Mouse (Mus musculus): Measurements from ENCODE around the gene Gm20708. TPM values are rescaled to one million over a fixed set of nuclear protein-coding genes. Genes with fewer than 3 reads are reported as not detected.

The Gm20708 gene
- total RNA-seq, 2 experiments from 2014 or later: 3.1 to 4.3 TPM

DNA sequence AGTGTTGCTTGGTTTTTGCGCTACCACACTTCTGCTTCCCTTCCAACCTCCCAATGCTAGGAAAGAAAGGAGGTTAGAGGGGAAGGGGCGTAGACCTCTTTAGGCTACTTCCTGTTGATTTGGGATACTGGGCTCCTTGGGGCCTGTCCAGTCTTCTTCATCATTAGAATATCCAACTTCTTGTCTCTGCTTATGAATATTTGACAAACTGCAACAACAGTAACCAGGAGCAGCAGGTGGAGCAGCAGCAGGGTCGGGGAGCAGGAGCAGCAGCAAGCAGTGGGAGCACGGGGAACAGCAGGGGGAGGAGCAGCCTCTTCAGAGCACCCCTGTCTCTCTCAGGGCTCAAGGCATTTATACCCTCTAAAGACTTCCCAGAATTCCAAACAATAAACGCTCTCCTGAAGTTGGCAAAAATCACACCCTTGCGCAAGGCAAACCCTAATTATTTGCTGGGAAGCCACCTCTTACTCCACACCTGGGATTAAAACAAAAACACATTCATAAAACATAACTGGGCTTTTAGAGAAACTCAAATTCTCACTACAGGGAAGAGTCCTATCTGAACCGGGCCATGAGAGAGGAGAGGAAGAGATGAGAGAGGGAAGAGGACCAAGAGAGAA lies 38.2 kb downstream of the Gm20708 start:
- intact Hi-C loops (cut with DNase I): no loop called here
- DNase-seq (ENCODE audit: extremely low spot score in 1 of 2, low spot score in 2 of 2): no peak

DNA sequence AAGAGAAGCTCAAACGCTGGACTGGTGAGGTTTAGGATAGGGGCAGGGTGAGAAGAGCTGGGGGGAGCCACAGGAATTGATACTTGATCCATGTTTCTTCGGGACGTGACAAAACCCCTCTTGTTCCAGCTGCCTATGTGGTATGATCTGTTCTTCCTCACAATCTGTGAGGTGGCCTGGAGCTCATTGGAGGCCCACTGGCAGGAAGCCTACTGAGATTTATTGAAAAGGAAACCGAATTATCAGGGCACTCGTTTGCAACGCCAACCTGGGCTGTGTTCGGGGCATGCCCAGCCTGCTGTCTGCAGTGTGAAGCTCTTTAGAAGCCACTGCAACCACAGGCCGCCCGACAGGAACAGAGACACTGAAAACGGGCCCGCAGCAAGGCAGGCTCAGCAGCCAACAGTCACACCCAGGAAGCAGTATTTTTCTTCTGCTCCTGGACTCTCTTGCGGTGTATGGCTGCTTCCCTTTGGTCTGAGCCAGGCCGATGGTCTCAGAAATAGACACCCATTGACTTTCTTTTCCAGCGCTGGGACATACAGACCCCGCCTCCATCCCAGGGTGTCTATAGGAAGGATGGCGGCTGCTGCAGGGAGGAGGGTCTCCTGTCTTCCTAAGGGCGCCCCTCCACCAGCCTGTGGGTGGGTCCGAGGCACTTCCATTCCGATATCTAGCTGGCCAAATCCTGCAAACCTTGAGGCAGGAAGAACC lies 39.0 kb downstream of the Gm20708 start:
- DNase-seq (ENCODE audit: extremely low spot score in 1 of 2, low spot score in 2 of 2): no peak
- intact Hi-C loops (cut with DNase I): no loop called here

DNA sequence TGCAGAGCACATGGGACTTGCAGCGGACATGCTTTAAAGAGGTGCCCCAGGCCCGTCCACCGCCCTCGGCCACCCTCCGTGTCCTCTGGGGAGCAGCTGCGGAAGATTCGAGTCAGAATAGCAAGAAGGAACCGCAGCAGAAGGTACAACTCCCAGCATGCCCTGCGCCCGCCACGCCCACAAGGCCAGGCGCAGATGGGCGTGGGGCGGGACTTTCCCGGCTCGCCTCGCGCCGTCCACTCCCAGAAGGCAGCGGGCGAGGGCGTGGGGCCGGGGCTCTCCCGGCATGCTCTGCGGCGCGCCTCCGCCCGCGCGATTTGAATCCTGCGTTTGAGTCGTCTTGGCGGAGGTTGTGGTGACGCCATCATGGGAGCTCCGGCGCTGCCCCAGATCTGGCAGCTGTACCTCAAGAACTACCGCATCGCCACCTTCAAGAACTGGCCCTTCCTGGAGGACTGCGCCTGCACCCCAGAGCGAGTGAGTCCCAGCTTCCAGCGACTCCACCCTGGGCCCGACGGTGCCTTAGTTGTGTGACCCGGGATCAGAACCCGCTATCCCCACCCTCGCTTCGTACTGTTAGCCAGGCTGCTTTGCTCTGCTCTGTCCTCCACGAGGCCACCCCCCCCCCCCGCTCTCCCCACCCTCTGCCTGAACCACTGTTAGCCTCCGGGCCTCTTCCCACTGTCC lies 39.7 kb downstream of the Gm20708 start, which contains the start of gene Birc5:
Birc5 (plus strand) TSS at position 267 of the 687 bp plus-strand sequence.
- intact Hi-C loops (cut with DNase I): no loop called here
- DNase-seq (ENCODE audit: extremely low spot score in 1 of 2, low spot score in 2 of 2): peak; percentile 93 to 98

DNA sequence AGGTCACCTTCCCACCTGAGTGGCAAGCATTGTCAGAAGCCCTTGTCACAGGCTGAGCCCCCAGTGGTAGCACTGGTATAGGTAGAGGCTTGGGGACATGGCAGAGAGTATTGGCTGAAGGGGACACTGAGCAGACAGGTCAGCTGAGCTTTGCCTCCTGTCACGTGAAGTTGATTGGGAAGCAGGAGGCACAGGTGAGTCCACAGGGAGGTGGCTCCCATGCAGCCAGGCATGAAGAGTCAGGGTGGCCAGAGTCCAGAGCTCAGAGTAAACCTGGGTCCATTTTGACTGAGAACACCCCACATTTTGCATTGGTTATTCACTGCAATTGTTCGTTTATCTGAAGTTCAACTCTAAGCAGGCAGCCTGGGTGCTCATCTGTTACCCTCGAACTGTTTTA lies 43.4 kb downstream of the Gm20708 start:
- no peak for DNase-seq (ENCODE audit: extremely low spot score in 1 of 2, low spot score in 2 of 2)
- intact Hi-C loops (cut with DNase I): no loop called here

DNA sequence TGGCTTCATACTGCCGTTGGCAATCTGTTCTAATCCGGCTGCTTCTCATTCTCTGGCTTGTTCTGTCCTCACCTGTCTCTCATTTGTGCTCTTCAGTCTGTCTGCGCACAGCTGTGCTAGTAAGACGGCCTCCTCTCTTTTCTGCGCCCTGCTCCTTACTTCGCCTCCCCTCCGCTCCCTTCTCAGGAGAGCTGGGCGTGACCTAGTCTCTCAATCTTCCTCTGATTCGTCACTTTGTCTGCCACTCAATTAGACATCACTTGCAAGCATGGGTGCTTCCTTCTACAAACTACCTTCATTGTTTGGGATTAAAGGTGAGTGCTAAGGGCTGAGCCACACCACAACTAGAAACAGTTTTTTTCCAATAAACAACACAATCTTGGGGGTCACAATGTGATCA lies 44.8 kb downstream of the Gm20708 start:
- no peak for DNase-seq (ENCODE audit: extremely low spot score in 1 of 2, low spot score in 2 of 2)
- intact Hi-C loops (cut with DNase I): no loop called here

DNA sequence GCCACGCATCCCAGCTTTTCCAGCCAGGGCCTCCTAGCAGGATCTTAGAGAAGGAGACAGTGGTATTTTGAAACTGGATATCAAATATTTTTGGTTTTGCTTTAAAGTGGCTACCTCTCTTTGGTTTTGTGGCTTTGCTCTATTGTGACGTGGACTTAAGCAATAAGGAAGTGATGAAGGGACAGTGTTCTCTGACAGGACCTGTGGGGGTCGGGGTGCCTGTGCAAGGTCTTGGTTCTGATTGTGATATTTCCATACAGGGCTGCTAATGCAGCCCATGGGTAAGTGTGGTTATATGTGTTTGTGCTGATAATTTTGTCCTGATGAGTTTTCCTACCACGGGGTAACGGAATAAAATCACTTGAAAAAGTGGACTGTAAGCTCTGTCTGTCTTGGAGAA lies 45.9 kb downstream of the Gm20708 start:
- DNase-seq (ENCODE audit: extremely low spot score in 1 of 2, low spot score in 2 of 2): no peak
- intact Hi-C loops (cut with DNase I): no loop called here

DNA sequence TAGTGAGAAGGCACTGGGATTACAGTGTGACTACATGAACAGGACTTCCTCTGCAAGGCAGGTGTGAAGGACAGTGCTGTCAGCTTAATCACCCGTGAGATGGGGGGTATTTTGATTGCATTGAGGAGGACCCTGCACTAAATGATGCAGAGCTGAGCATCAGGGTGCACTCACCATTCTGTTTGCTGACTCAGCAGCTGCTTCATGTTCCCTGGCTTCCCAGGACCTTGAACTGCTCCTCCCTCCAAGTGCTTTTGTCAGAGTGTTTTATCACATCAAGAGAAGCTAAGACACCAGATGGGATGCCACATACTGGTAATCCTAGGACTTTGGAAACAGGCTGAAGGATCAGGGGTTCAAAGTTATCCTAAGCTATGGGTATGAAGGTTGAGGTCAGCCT lies 46.5 kb downstream of the Gm20708 start:
- intact Hi-C loops (cut with DNase I): no loop called here

DNA sequence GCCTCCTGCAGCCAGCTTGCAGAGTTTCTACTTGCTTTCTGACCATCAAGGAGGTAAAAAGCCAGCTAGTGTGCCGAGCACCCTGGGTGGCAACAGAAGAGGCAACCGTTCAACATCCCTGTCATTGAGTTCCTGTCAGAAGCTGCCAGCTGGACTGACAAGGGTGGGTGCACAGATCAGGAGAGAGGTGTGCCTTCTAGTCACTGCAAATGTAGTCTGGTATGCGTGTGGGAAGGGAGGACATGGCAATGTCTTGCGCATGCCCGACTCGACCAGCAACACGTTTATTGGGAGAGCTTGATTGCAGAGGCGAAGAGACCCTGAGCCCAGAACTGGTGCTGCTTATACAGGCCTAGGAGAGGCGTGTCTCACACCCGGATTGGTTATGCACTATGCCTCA lies 48.0 kb downstream of the Gm20708 start:
- no peak for DNase-seq (ENCODE audit: extremely low spot score in 1 of 2, low spot score in 2 of 2)
- intact Hi-C loops (cut with DNase I): no loop called here

More for the DNA sequence above, 46.5 kb downstream of the Gm20708 start:
- no peak for DNase-seq (ENCODE audit: extremely low spot score in 1 of 2, low spot score in 2 of 2)

DNA sequence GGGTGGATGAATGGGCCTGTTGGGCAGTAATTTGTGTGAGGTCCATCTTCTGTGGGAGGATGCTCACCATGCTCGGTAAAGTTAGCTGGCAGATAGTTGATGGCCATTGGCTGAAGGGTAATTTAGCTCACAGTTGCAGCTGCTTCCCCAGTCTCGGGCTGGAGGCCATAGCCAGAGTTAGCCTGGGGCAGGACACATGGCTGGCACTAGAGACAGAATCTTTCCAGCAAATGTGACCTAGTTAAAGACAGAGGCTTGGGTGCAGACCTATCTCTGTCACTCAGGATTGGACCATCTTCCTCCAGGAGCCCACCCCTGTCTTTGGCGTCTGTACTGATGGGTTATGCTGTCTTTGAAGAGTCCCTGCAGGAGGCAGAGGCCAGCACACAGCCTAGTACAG lies 48.9 kb downstream of the Gm20708 start:
- intact Hi-C loops (cut with DNase I): no loop called here
- no peak for DNase-seq (ENCODE audit: extremely low spot score in 1 of 2, low spot score in 2 of 2)

DNA sequence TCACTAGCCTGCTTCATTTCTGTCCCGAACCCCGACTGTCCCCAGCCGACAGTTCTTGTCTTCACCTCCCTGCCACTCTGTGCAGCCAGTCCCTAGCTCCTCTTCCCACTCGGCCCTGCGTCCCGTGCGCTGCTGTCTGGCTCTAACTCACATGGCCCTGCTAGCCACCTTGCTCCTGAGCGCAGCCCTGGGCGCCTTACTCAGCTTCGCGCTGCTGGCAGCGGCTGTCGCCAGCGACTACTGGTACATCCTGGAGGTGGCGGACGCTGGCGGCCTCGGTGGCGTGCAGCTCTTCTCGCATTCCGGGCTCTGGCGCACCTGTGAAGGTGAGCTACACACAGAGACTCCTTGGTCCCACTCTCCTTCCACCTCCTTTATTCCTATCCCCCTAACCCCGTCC lies 51.1 kb downstream of the Gm20708 start, which contains the start of gene Tmem235:
Tmem235 (plus strand) TSS at position 152 of the 400 bp plus-strand sequence.
- DNase-seq (ENCODE audit: extremely low spot score in 1 of 2, low spot score in 2 of 2): no peak
- intact Hi-C loops (cut with DNase I): no loop called here

DNA sequence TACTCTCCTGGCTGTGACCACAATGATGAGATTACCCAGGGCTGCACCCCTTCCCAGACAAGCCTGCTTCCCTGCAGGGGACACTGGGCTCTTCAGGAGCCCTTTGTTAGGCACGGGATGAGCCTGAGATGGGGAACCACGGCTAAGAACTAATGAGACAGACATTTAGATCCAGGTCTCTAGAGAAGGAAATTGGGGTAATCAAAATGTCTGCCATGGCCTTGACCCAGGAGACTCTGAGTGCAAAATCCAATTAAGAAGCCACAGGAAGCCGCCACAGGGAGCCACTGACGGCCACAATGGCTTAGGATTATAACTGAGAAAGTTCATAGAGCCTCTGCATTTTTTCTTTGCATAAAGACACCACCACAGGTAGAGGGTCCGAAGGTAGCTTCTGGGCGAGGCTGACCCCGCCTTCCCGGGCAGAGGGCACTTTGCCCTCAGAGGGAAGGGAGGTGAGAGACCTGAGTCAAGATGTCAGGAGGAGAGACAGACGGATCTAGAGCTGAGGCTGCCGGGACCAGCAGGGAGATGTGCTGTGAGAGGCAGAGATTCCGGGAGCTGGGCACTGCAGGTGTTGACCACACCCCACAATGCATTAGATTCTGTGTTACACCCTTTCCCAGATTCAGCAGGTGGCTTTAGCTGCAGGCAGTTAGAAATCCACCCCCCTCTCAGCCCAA lies 53.8 kb downstream of the Gm20708 start:
- DNase-seq (ENCODE audit: extremely low spot score in 1 of 2, low spot score in 2 of 2): no peak
- intact Hi-C loops (cut with DNase I): no loop called here

DNA sequence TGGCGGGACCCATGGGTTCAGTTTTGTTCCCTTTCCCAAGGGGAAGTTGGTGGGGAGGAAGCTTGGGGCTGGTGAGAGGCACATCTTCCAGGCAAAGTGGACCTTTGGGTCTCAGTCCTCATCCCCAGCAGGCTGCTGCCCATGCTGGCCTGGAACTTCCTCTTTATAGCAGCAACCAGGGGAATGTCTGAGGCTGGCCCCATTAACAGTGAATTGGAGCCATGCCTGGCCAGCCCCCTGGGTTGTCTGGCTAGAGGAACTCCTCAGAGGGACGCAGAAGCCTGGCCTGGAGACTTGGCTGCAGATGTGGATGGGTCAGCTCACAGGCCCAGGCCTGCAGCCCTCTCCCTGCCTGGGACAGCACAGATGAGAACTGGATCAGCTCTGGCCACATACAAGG lies 55.3 kb downstream of the Gm20708 start:
- intact Hi-C loops (cut with DNase I): no loop called here
- DNase-seq (ENCODE audit: extremely low spot score in 1 of 2, low spot score in 2 of 2): no peak

DNA sequence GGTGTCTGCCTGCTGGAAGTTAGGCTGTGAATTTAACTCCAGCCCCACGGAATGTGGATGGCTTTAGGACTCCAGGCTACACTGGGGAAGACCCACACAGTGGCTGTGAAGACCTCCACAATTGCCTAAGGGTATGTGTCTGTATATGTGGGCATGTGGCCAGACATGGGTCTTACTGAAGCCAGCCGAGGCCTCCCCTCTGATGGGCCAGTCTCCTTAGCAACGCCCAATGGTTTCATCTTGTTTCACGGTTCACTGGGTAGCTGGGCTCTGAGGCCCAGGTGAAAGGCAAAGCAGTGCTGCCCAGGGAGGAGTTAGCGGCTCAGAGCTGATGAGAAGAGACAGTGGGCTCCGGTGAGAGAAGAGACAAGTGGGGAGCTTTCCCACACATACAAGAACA lies 56.5 kb downstream of the Gm20708 start:
- no peak for DNase-seq (ENCODE audit: extremely low spot score in 1 of 2, low spot score in 2 of 2)
- intact Hi-C loops (cut with DNase I): no loop called here

DNA sequence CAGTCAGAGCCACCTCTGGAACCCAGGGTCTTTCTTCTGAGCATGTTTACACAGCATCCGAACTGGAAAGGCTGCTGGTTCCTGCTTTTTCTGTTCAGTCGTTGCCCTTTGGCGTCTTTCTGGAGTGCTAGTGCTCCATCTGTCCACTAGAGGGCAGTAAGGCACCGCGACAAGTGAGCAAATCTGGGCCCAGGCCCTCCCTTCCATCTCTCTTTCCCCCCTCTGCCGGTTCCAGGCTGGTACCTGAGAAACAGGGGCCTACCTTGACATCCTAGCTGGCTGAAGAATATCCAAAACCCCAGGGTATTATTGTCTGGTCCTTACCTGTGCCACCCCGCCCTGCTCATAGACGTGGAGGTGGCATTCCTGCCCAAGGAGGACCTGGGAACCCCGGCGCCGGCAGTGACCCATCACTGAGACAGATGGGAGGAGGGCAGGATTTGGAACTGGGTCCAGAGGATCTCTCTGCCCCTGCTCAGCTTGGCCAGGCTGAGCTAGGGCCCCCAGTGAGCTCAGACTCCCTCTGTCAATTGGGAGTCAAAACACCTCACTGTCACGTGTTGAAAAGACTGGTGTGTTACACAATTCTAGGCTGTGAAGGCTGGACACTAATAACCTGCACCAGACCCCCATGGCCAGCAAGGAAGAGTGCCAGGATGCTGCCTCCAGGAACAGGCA lies 61.4 kb downstream of the Gm20708 start:
- peak; percentile 76 to 85 for DNase-seq (ENCODE audit: extremely low spot score in 1 of 2, low spot score in 2 of 2)
- intact Hi-C loops (cut with DNase I): loop anchor here (2.0 to 5.0 kb wide), 3 partner anchors 96 to 234 kb away; no protein-coding TSS in a partner anchor

DNA sequence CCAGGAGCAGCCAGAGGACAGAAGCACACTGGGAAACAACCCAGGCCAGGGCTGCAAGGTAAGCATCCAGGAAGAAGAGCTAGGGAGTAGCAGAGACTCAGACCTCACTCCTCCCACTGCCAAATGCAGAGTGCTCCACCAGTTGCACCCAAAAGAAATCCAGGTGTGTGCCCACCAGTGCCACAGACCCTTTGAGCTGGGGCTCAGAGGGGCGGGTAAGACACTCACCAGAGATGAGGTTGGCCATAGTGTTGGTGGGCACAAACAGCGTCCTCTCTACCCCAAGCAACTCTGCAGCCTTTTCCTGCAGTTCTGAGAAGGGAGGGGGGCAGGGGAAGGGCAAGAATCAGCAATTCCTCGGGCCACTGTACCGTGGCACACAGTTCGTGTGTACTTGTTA lies 61.9 kb downstream of the Gm20708 start:
- no peak for DNase-seq (ENCODE audit: extremely low spot score in 1 of 2, low spot score in 2 of 2)
- intact Hi-C loops (cut with DNase I): loop anchor here (2.0 to 5.0 kb wide), 3 partner anchors 96 to 233 kb away; no protein-coding TSS in a partner anchor

DNA sequence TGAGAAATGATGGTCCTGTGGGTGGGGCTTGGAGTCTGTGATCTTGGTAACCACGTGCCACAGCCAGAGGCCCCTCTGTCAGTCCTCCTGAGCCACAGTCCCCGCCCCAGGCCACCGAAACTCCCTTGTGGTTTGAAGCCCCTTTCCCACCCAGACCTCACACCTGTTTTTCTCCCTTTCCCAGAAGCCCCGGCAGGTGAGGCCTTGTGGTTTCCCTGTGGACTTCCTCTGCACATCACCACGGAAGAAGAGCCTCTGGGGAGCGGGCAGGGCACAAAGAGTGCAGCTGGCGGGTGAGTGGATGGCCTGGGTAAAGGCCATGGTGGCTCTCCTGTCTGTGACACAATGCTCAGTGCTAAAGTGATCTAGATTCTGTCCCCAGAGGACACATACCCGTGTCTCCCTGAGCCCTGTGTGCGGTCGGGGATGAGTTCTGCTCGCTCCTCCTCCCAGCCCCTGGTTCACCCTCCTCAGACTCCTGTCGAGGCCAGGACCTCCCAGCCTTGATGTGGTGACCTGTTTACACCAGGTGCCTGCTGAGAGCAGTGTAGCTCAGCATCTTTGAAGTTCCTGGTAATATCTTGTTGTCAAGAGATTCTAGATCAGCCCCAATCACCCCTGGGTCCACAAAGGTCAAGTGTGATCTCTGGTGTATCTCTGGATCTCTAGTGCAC lies 62.6 kb downstream of the Gm20708 start:
- intact Hi-C loops (cut with DNase I): loop anchor here (2.0 to 5.0 kb wide), 3 partner anchors 95 to 233 kb away; no protein-coding TSS in a partner anchor
- DNase-seq (ENCODE audit: extremely low spot score in 1 of 2, low spot score in 2 of 2): peak in 1 of 2 experiments; percentile 30

DNA sequence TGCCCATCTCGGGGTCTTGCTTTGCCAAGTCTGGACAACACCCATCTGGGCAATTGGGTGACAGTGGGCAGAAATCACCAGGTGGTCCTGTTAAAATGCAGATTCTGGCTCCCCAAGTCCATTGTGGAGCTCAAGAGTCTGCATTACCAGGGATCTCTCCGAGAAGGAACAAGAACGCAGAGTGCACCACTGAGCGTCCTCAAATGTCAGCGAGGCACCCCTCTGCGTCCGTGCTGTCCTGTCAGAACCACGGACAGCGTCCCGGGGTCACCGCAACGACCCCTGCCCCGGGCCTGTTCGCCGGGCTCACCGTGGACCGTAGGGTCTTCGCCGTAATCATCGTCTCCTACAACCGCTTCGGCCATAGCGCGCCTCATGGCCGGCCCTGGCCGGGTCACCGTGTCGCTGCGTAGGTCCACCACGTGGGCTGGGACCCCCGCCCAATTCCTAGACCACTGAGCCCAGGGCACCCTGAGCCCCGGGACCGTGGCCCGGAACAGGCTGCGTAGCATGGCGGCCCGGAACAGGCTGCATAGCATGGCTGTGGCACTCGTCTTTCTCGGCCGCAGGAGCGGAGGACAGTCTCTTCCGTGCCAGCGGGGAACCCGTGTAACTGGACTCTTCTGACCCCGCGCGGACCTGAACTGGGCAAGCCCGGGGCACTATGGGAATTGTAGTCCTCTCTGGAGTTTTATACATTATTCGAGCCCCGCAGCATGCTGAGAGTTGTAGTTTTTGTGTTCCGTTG lies 63.6 kb downstream of the Gm20708 start, which contains the start of gene Tha1:
Tha1 (minus strand) TSS at position 621 of the 748 bp plus-strand sequence.
- intact Hi-C loops (cut with DNase I): loop anchor here (5.0 kb wide), 1 partner anchor 94 kb away; no protein-coding TSS in a partner anchor
- peak; percentile 66 to 89 for DNase-seq (ENCODE audit: extremely low spot score in 1 of 2, low spot score in 2 of 2)

All from left cerebral cortex, postnatal 10 days (tissue).